Mouse (Mus musculus): ENCODE results near the gene Rnf121.

DNA sequence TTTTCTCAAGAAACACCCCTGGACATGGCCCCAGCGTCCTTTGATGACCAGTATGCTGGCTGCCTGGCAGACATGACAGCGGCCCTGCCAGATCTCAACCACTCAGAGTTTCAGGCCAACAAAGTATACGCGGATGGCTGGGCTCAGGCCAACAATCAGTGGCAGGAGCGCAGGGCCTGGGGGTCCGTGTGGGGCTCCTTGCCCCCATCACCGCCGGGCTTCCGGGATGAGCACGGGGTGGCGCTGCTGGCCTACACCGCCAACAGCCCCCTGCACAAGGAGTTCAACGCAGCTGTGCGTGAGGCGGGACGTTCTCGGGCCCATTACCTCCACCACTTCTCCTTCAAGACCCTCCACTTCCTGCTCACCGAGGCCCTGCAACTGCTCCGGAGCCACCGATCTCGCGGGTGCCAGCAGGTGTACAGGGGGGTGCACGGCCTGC, 41.5 kb upstream of the Rnf121 start:
- TF ChIP-seq CTCF (IDR thresholded peaks at IDR 0.05; ENCODE audit: insufficient read depth, low read length) (no peak), POLR2A (IDR thresholded peaks at IDR 0.05; ENCODE audit: borderline replicate concordance, extremely low read depth, low read depth, low read length) (no peak)

Data from lung, adult 2 months (tissue).